Mouse (Mus musculus): ENCODE measurements around the gene Kcnj3. TPM values are rescaled to one million over a fixed set of nuclear protein-coding genes. Genes with fewer than 3 reads are reported as not detected.

Gene Kcnj3
- polyA plus RNA-seq (2015; fragmentation: Nextera tagmentation; extraction: Ambion mirVana), result not detected in 2 replicates

DNA sequence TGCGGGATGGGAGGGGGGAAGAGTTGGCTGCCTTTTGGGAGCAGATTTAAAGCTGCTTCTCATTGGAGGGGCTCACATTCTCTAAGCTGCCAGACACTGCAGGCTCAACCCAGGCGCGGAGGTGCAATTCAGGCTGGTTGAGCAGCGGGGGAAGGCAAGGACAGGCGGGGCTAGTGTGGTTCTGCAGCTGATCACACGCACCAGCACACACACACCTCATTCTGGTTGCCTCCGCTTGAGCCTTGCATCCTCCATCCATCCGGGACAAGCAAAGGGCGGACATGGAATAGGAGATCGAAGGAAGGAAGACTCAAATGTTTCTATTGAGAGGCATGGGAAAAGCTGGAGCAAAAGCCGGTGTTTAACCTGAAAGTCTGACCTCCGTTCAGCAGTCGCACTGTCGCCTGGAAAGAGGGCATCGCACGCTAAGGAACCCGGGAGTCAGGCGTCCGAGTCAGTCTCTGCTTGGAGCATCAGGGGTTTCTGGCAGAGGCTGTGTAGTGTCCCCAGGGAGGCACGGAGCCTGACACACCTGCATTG is at the start of gene Kcnj3:
Gene Kcnj3 (plus strand): TSS at position 250 of the 540 bp plus-strand sequence.

